Mouse (Mus musculus) kidney, embryonic 16.5 days (tissue): Measurements from ENCODE around the gene Snrk. TPM values are rescaled to one million over a fixed set of nuclear protein-coding genes. Genes with fewer than 3 reads are reported as not detected.
"Not testable (repeated sequence)": the region's sequence is repeated elsewhere in the genome, so short reads cannot be mapped to it uniquely, and the experiment has no call there.

Experiments used
- ATAC-seq: fragments of 200-750 bp; cut with Nextera tagmentation; 2 replicates; pipeline ENCODE4 v1.8.0; 2017; ENCODE audit warnings: moderate TSS enrichment; ENCODE audit not compliant: low FRiP score, low TSS enrichment
- H3K27ac ChIP-seq: fragments of 300-500 bp; sonication (generic); 2 replicates; pipeline ENCODE4 v1.5.1; 2014; ENCODE audit warnings: low read length
- H3K27me3 ChIP-seq: fragments of 300-500 bp; sonication (generic); 2 replicates; pipeline ENCODE4 v1.6.1; 2014; ENCODE audit warnings: low read length, control low read depth, mixed read lengths; ENCODE audit not compliant: insufficient read depth
- H3K36me3 ChIP-seq: fragments of 300-500 bp; sonication (generic); 2 replicates; pipeline ENCODE4 v1.6.1; 2014; ENCODE audit warnings: low read length, control low read depth, mixed read lengths; ENCODE audit not compliant: insufficient read depth
- H3K4me1 ChIP-seq: fragments of 300-500 bp; sonication (generic); 2 replicates; pipeline ENCODE4 v1.6.1; 2014; ENCODE audit warnings: low read length, control low read depth, mixed read lengths; ENCODE audit not compliant: insufficient read depth
- H3K4me2 ChIP-seq: fragments of 300-500 bp; sonication (generic); replicated peaks from 2 replicates; pipeline ENCODE4 v1.6.1; 2014; ENCODE audit warnings: low read depth, low read length
- H3K4me3 ChIP-seq: fragments of 300-500 bp; sonication (generic); 2 replicates; pipeline ENCODE4 v1.5.1; 2014; ENCODE audit warnings: mild to moderate bottlenecking, low read length
- H3K9ac ChIP-seq: fragments of 300-500 bp; sonication (generic); replicated peaks from 2 replicates; pipeline ENCODE4 v1.6.1; 2014; ENCODE audit warnings: low read length
- H3K9me3 ChIP-seq: fragments of 300-500 bp; sonication (generic); 2 replicates; pipeline ENCODE4 v1.6.1; 2016; ENCODE audit warnings: low read length, control low read depth
- WGBS: fragments of 180-500 bp; shearing (Covaris S2); extraction: QIAGEN DNeasy Blood & Tissue Kit; methylation state at CpG from one replicate; pipeline ENCODE4 v1.1.7; 2014; 5-methylcytosine and 5-hydroxymethylcytosine counted together
- polyA plus RNA-seq: library from polyadenylated mRNA; unstranded; fragments of >200 nt; fragmentation: Nextera tagmentation; extraction: Ambion mirVana; gene quantifications from 2 replicates; pipeline ENCODE4 v1.2.1, GENCODE M21; 2015

The Snrk gene
- polyA plus RNA-seq, 1 experiment from 2014 or later = 65.1 TPM

DNA sequence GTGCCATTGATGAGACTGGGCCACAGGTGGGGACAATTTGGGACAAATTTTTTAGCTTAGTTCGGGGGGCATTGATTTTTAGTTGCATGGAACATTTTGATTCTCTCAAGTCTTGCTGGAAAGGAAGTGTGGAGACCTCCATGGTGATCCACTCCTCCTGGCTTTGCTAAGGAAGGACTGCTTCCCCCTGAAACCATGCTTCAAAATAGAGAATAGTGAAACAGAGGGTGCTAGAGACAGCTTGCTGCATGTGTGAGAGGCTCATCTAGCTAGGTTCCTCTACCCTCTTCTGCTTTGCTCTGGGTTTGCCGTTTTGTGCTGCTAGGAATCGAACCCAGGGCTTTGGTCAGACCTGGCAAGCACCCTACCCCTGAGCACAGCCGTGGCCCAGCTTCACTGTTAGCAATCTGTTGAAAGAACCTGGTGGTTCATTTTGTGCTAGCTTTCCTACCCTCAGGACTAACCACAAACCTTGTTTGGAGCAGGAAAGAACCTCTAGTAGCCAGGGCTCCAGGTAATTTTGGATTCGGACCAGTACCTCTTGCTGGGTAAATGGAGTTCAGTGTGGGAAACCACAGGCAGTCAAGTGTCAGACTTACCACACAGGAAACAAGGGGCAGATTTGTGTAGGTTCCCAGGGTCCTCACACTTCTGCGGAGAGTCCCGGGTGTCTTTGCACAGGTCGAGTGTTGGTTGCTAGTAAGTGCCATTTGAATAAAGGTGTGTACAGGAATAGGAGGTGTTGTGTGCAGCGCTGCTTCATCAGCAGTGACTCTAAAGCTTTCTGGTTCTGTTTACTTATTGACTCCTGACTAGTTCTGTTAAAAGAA is 33.1 kb downstream of the Snrk start:
- ATAC-seq = no peak

DNA sequence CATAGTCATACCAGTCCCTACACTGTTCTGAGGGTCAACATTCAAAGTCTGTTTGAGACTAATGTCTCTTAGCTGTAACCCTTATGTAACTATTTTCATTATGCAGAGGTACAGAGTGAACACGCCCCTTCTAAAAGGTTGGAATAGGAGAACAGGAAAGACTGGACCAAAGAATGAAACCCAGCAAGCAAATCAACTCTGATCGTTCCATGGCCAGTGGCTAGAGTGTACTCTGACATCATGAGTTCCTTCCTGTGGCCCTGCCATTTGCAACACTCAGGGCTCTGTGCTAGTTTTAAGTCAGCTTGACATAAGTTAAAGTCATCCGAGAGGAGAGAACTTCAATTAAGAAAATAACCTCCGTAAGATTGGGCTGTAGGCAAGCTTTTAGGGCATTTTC is 35.0 kb downstream of the Snrk start:
- no peak for ATAC-seq
- H3K36me3 ChIP-seq = peaks cover 19% of the 10 kb centered on the region
- peaks cover 2% of the 10 kb centered on the region; the same call in 1 of the 2 replicates for H3K4me1 ChIP-seq
- no peaks in the 10 kb centered on the region for H3K27me3 ChIP-seq
- no peak overlapping the region for H3K9ac ChIP-seq
- no peak overlapping the region for H3K4me2 ChIP-seq
- H3K27ac ChIP-seq = no peak overlapping the region
- H3K4me3 ChIP-seq = no peak overlapping the region
- WGBS = 82% methylated on average over 4 of the region's 4 CpGs
- H3K9me3 ChIP-seq = peaks cover 5% of the 10 kb centered on the region; the same call in 1 of the 2 replicates

More for the DNA sequence above, 33.1 kb downstream of the Snrk start:
- H3K27me3 ChIP-seq = no peaks in the 10 kb centered on the region
- WGBS = 86% methylated on average over 9 of the region's 9 CpGs
- H3K9me3 ChIP-seq = no peaks in the 10 kb centered on the region
- H3K4me1 ChIP-seq = peaks cover 13% of the 10 kb centered on the region
- H3K9ac ChIP-seq = no peak overlapping the region
- peaks cover 9% of the 10 kb centered on the region for H3K36me3 ChIP-seq
- no peak overlapping the region for H3K27ac ChIP-seq
- H3K4me2 ChIP-seq = no peak overlapping the region
- H3K4me3 ChIP-seq = no peak overlapping the region

DNA sequence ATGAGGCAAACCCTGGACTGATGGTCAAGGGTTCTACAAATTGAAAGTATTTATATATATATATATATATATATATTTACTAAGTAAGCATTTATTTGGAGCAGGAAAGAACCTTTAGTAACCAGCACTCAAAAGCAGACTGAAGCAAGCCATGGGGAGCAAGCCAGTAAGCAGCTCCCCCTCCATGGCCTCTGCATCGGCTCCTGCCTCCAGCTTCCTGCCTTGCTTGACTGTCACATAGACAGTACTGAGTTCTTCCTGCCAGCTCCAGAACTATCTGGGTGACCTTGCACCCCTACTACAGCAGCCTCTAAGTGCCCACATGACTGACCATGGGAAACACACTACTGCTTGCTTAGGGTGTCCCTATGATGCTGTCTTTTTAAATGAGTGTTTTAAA is 35.4 kb downstream of the Snrk start:
- H3K4me3 ChIP-seq = no peak overlapping the region
- H3K36me3 ChIP-seq = peaks cover 24% of the 10 kb centered on the region
- H3K27me3 ChIP-seq = no peaks in the 10 kb centered on the region
- H3K4me2 ChIP-seq = no peak overlapping the region
- H3K4me1 ChIP-seq = peaks cover 2% of the 10 kb centered on the region; the same call in 1 of the 2 replicates
- peaks cover 5% of the 10 kb centered on the region; the same call in 1 of the 2 replicates for H3K9me3 ChIP-seq
- no peak overlapping the region for H3K27ac ChIP-seq
- 73% methylated on average over 1 of the region's 1 CpGs for WGBS
- no peak for ATAC-seq
- no peak overlapping the region for H3K9ac ChIP-seq

DNA sequence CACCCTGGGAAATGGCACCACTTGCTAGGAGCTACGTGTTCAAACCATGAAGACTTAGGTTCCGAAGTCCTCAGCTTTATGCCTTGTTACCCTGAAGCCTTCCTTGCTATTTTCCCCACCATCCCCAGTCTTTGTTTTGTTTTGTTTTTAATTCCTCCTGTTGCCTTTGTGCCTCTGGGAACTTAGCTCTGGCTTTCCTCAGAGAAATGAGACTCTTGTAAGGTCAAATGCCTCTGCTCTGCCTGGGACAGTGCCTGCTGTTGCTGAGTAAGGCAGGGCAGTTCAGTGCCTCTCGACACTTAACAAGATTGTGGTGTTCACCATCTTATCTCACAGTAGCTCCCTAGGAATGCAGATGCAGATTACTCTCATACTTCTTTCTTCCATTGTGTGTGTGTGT is 36.4 kb downstream of the Snrk start:
- peaks cover 5% of the 10 kb centered on the region; the same call in 1 of the 2 replicates for H3K9me3 ChIP-seq
- H3K36me3 ChIP-seq = peaks cover 25% of the 10 kb centered on the region
- H3K27me3 ChIP-seq = no peaks in the 10 kb centered on the region
- no peak for ATAC-seq
- H3K4me1 ChIP-seq = peaks cover 2% of the 10 kb centered on the region; the same call in 1 of the 2 replicates
- no peak overlapping the region for H3K9ac ChIP-seq
- no peak overlapping the region for H3K4me2 ChIP-seq
- H3K27ac ChIP-seq = no peak overlapping the region
- H3K4me3 ChIP-seq = no peak overlapping the region
- WGBS = 87% methylated on average over 3 of the region's 3 CpGs

DNA sequence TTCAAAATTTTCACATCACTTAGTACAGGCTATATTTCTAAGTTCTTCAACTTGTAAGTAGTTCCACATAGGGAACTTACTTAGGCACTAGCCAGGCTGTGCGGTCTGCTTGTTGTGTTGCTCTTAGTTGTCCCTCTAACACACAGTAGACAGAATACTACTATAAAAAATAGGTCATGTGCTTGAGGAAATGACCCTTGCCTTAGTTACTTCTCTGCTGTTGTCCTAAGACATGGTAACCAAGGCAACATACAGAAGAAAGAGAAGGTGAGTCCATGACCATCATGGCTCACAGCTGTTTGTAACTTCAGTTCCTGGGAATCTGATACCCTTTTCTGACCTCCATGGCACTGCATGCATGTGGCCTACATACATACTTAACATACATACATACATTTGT is 38.1 kb downstream of the Snrk start:
- peaks cover 25% of the 10 kb centered on the region for H3K36me3 ChIP-seq
- H3K27me3 ChIP-seq = no peaks in the 10 kb centered on the region
- H3K27ac ChIP-seq = no peak overlapping the region
- no peak for ATAC-seq
- H3K4me1 ChIP-seq = no peaks in the 10 kb centered on the region
- 91% methylated on average over 1 of the region's 1 CpGs for WGBS
- no peak overlapping the region for H3K4me3 ChIP-seq
- H3K9ac ChIP-seq = no peak overlapping the region
- peaks cover 5% of the 10 kb centered on the region; the same call in 1 of the 2 replicates for H3K9me3 ChIP-seq
- no peak overlapping the region for H3K4me2 ChIP-seq

DNA sequence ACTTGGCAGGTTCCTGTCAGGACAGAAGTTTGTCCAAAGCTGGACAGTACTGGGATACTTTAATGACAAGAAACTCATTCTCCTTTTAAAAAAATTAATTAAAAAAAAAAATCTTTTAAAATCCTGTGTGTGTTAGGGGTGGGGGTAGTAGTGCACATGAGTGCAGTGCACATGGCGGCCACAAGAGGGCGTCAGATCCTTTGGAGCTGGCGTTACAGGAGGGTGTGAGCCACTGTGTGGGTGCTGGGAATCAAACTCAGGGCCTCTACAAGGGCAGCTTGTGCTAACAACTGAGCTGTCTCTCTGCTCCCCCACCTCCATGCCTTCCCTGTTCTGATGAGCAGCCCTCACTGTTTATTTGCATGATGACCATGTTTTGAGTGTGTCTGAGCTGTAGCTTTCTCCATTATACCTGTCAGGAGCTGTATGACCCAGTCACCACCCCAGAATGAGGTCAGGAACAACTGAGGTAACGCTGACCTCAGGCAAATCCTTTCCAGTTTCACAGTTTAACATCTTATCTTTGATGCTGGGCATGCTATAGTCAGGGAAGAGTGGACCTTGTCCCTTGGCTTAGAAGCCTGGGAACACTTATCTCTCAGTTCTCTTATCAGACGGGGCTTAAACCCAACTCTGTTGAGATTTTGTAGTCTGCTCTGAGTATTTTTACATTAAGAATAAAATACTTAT is 39.5 kb downstream of the Snrk start:
- Histone ChIP-seq H3K4me3 (no peak overlapping the region), H3K27ac (no peak overlapping the region), H3K27me3 (no peaks in the 10 kb centered on the region), H3K36me3 (peaks cover 29% of the 10 kb centered on the region), H3K9ac (no peak overlapping the region), H3K9me3 (peaks cover 5% of the 10 kb centered on the region; the same call in 1 of the 2 replicates), H3K4me1 (no peaks in the 10 kb centered on the region), H3K4me2 (no peak overlapping the region)
- no peak for ATAC-seq
- WGBS = 79% methylated on average over 5 of the region's 5 CpGs

DNA sequence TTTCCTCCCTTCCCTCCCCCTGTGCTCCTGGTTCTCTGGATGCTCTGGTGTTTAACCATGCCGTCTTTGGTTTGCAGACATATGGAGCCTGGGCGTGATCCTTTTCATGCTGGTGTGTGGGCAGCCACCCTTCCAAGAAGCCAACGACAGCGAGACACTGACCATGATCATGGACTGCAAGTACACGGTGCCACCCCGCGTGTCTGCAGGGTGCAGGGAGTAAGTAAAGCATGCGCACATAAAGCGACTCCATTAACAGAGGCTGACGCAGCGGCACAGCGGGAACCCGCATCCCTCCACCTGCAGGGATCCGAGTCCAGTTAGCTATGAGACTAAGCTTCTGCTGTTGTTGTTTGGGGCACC is 40.0 kb downstream of the Snrk start:
- H3K4me3 ChIP-seq = no peak overlapping the region
- ATAC-seq = no peak
- peaks cover 5% of the 10 kb centered on the region; the same call in 1 of the 2 replicates for H3K9me3 ChIP-seq
- no peak overlapping the region for H3K9ac ChIP-seq
- no peak overlapping the region for H3K4me2 ChIP-seq
- H3K4me1 ChIP-seq = no peaks in the 10 kb centered on the region
- no peak overlapping the region for H3K27ac ChIP-seq
- H3K27me3 ChIP-seq = no peaks in the 10 kb centered on the region
- 95% methylated on average over 14 of the region's 14 CpGs for WGBS
- H3K36me3 ChIP-seq = peaks cover 29% of the 10 kb centered on the region

DNA sequence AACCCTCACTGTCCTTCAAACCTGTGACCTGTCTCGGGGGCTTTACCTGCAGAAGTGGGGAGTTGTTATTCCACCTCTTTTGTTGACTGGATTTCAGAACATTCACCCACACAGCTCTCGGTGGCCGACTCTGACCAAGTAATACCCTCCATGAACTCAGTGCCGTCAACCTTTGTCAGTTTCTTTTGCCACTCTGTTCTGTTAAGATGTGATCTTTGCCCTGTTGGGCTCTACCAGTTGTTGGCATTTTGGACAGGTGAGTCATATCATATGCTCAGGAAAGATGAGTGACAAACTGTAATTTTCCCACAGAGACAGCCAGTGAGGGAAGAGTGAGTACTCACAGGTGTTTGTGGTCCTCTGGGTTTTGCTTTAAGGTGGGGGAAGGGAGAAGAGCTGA is 47.5 kb downstream of the Snrk start:
- Histone ChIP-seq H3K36me3 (peaks cover 48% of the 10 kb centered on the region), H3K9ac (no peak overlapping the region), H3K9me3 (no peaks in the 10 kb centered on the region), H3K27me3 (no peaks in the 10 kb centered on the region), H3K4me2 (no peak overlapping the region), H3K4me1 (no peaks in the 10 kb centered on the region), H3K4me3 (no peak overlapping the region), H3K27ac (no peak overlapping the region)
- ATAC-seq = no peak
- WGBS = 95% methylated on average over 4 of the region's 4 CpGs

DNA sequence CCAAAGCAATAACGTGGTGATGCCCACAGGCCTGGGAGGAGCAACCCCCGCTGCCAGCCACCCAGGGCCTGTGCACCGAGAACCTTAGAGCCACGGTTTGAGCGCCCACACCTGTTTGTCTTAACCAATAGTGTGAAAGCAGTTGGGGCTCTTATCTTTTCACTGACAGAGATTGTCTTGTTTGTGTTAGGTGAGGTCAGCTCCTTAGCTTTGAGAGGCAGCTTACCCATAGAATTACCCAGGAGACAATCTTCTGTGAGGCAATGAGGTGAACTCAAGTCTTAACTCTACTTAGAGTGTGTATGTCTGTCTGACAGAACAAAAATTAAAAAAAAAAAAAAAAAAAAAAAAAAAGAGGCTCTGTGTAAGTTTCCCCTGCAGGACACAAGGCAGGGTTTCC is 50.7 kb downstream of the Snrk start:
- not testable (repeated sequence) for H3K4me3 ChIP-seq, H3K4me2 ChIP-seq, H3K4me1 ChIP-seq, H3K27ac ChIP-seq, ATAC-seq, H3K27me3 ChIP-seq, H3K9ac ChIP-seq, H3K9me3 ChIP-seq
- peaks cover 55% of the 10 kb centered on the region for H3K36me3 ChIP-seq
- WGBS = 83% methylated on average over 5 of the region's 5 CpGs

DNA sequence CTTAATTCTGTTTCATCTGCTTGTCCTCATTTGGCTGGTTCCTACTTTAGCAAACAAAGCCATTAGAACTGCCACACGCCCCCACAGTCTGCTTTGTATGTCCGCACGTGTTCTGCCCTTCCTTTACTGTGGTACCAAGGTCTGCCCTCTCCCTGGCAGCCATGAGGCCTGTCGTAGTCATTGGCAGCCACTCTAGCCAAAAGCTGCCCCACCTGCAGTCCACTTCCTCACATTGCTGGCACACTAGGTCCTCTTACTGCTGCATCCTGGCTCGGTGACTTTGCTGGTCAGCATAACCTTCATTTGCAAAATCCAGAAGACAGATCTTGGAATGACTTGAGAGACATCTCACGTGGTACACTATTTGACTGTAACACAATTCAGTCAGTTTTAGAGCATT is 52.8 kb downstream of the Snrk start:
- H3K4me1 ChIP-seq = peaks cover 18% of the 10 kb centered on the region
- H3K36me3 ChIP-seq = peaks cover 35% of the 10 kb centered on the region
- no peak for ATAC-seq
- H3K4me2 ChIP-seq = no peak overlapping the region
- H3K9me3 ChIP-seq = no peaks in the 10 kb centered on the region
- no peak overlapping the region for H3K27ac ChIP-seq
- no peak overlapping the region for H3K9ac ChIP-seq
- no peak overlapping the region for H3K4me3 ChIP-seq
- no peaks in the 10 kb centered on the region for H3K27me3 ChIP-seq
- WGBS = 89% methylated on average over 6 of the region's 6 CpGs
